Mouse (Mus musculus) left cerebral cortex, postnatal 4 days (tissue): ENCODE measurements around the gene Gnmt. TPM values are rescaled to one million over a fixed set of nuclear protein-coding genes. Genes with fewer than 3 reads are reported as not detected.
"Not testable (repeated sequence)": the region's sequence is repeated elsewhere in the genome, so short reads cannot be mapped to it uniquely, and the experiment has no call there.

Experiments used
- DNase-seq: peaks from one replicate; pipeline ENCODE4 v3.0.0-alpha.2; 2022
- intact Hi-C: fragments of 180-260 bp; cut with DNase I; formaldehyde crosslinking; loops from one replicate; pipeline ENCODE4 v1.15.1; 2025
- total RNA-seq, 2 experiments: library from RNA; stranded (reverse); gene quantifications; 2 replicates each; pipeline ENCODE4 v1.2.3; 2021

Gnmt gene
- under 1 TPM; 0.88 to 0.89 TPM for total RNA-seq

DNA sequence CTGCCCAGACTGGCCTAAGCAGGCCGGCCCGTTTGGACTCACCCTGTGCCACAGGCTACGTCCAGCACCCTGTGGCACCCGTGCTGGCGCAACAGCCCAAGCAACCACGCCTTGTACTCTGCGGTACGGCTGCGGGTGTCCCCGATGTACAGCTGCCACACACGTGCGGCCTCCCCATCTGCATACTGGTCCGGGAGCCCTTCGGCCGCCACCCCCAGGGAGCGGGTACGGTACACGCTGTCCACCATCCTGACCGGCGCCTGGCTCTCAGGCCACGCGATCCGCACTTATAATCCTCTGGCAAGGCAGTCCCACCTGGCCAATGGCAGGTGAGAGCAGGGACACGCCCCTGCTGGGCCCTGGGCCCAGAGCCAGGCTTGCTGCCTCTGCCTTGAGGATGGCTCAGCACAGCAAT, at the start of gene Gnmt:
TSS of gene Gnmt (minus strand) at position 265 of the 415 bp plus-strand sequence.
- peak; percentile 54 for DNase-seq
- intact Hi-C loops: no loop called here

DNA sequence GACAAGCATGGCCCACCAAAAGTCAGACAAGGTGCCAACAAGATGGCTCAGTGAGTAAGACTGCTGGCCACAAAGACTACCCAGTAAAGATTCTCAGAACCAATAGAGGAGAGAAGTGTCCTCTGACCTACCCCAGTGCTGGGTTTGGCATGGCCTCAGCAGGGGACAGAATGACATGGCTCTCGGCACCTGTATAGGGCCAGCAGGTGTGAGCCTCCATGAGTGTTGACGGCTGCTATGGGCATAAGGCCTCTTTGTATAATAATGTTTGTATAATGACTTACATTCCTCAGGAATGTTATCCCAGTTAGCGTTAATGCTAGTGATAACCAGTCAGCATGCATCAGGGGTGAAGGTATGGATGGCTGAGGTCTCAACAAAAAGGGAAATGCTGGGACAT, 47.1 kb upstream of the Gnmt start:
- intact Hi-C loops: no loop called here
- DNase-seq: no peak

DNA sequence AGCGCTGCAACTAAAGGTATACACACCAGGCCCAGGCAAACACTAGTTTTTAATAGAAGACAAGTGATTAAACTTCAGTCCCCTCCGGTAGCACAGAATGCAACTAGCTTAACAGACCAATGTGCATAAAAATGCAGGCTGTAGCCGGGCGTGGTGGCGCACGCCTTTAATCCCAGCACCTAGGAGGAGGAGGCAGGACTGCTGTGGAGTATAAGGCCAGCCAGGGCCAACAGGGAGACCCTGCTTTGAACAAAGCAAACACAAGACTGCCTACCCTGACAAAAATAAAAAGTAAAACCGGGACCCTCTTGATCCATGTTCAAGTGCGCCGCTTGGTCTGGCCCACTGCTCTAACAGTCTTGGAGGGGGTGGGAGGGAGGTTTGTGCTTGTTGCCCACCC, 46.1 kb upstream of the Gnmt start:
- intact Hi-C loops: no loop called here
- no peak for DNase-seq

DNA sequence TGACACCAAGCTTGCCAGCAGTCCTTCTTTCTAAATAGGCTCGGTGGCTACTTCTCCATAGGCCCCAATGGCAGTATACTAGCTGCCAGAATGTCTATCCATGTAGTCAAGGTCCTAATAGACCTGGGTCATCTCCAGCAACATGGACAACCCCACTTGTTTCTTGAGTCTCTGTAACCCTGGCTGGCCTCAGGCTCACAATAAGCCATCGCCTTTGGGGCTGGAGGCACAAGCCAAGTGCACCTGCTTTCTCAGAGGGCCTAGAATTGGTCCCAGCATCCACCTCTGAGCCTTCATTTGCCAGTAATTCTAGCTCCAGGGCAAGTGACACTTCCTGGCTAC, 45.1 kb upstream of the Gnmt start:
- DNase-seq: no peak
- intact Hi-C loops: no loop called here

DNA sequence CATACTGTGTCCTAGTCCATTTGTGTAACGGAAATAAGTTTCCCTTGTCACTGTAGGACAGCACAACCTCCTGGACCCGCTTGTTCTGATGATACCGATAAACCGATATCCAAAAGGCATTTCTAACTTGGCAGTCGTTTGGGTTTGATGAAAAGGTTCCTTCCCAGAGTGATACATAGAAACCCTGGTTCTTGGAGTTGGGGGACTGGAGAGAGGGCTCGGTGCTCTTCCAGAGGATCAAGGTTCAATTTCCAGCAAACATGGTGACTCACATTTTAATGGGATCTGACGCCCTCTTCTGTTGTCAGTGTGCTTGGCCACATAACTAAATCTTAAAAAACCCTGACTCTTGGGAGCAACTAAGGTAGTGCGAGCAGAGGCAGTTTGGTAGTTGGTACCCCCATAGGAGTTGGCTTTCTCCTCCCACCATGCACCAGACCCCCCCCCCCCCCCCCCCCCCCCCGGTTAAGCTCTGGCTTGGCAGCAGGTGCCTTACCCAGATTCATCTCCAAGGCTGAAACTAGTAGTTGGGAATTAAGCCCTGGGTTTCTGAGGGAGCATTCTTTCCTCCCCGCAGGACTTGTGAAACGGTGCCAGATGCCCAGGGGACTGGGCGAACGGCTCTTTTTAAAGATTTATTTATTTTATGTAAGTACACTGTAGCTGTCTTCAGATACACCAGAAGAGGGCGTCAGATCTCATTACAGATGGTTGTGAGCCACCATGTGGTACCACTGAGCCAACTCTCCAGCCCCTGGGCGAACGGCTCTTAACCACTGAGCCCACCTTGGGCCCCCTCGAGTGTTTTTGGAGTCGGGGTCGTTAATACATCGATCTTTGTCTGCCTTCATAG, 44.5 kb upstream of the Gnmt start:
- intact Hi-C loops: no loop called here
- DNase-seq: peak; percentile 36

DNA sequence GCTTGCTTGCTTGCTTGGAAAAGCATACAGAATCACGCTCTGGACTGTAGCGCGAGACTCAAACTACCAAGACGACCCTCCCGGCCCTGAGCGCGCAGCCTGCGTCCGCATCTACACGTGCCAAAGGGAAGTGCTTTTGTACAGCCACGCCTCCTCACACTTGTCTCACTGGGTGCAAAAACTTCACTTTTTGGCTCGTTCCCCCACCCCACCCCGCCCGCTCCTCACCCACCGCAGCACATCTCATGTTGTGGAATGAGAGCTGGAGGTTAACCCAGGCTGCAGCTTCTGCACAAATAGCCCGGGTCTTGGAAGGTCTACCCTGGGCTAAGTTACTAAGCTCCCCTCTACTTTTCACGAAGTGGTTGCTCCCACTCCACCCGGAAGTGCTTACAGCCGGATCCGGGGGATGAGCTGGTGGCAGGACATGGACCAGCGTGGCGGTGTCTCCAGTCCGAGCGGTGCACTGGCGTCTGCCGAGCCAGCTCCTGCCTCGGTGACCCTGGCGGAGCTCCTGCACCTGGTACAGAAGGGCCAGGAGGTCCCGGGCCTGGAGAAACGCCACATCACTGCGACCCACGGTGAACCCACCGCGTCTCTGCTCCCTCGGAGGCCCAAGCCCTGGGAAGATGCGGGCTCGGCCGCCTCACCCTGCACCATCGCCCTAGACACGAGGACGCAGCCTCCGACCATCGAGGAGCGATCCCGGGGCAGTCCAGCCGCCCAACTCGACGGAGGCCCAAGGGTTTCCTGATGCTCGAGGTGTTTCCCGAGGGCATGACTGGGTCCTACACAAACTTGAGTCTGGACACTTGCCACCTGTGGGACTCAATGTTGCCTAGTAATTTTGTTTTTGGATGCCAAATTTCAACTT, 43.7 kb upstream of the Gnmt start, which contains the start of gene 2310039H08Rik:
TSS of gene 2310039H08Rik (plus strand) at position 232 of the 874 bp plus-strand sequence.
- intact Hi-C loops: no loop called here
- peak; percentile 85 for DNase-seq

DNA sequence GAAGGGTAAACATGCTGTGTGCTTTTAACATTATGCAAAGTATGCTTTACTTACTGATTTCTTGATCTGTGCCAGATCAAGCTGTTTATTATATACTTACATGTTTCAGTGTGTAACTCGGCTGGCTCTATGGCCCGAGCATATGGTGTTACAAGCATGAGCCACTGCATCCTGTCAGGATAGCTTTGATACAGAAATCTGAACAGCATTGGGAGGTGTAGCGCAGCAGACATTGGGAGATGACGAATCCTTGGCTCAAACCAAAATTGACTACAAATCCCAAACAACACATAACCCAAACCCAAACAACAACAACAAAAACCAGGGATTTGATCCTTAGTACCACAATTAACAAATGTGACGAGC, 43.1 kb upstream of the Gnmt start:
- no peak for DNase-seq
- intact Hi-C loops: no loop called here

DNA sequence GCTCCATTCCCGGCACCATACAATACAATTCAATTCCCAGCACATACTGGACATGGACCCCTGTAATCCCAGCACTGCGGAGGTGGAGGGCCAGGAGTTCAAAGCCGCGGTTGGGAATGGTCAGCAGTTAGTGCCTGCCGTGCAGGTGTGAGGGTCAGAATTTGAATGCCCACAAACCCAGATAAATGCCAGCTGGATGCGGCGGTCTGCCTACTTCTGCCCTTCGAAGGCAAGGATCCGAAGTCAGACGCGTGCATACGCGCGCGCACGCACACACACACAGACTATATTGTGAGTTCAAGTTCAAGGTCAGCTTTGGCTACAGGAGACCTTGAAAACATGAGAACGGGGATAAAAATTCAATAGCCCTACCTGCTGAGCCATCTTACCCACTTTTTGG, 42.6 kb upstream of the Gnmt start:
- DNase-seq: no peak
- intact Hi-C loops: no loop called here

DNA sequence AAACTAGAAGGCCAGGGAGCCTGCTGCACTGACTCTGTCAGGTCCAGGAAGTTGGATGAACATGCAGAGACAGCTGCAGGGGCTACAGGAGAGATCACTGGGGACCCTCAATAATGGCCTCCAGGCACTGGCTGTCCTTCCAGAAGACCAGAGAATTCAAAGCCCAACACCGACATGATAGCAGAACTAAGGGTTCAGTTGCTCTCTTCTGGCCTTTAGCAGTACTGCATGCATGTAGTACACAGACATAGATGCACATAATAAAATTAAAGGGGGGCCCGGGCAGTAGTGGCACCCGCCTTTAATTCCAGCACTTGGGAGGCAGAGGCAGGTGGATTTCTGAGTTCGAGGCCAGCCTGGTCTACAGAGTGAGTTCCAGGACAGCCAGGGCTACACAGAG, 42.1 kb upstream of the Gnmt start:
- intact Hi-C loops: no loop called here
- no peak for DNase-seq

DNA sequence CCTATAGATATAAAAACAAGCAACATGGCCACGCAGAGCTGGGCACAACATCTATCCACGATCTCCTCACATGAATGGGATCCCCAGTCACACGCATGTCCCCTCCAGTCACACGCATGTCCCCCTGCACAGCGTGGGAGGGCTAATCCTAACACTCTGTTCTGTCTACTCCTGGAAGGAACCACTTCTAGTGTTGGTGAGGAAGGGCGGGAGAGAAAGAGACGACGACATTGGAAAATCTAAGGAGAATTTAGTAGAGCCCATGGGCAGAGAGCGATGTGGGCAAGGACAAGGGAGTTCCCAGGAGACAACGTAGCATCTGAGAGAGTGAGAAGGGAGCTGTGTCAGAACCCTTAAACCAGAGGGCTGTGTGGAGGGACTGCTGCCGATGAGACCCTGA, 41.6 kb upstream of the Gnmt start:
- no peak for DNase-seq
- intact Hi-C loops: no loop called here

DNA sequence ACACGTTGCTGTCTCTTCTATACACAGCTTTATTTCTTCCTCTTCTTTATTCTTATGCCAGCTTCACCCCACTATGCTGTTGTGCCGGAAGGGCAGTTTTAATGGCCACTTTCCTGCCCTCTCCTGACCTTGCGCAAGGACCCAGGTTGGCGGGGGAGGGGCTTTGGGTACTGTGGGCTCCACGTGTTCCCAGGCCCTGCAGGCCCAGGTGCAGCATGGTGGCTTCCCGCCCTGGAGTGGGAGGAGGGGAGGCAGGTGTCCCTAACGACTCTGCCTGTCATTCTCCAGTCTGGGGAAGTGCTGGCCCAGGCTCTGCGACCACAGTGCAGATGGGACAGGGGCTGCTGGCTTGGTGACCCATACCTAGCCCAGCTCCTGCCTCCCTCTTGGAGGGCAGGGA, 38.9 kb upstream of the Gnmt start:
- intact Hi-C loops: no loop called here
- DNase-seq: peak; percentile 17

DNA sequence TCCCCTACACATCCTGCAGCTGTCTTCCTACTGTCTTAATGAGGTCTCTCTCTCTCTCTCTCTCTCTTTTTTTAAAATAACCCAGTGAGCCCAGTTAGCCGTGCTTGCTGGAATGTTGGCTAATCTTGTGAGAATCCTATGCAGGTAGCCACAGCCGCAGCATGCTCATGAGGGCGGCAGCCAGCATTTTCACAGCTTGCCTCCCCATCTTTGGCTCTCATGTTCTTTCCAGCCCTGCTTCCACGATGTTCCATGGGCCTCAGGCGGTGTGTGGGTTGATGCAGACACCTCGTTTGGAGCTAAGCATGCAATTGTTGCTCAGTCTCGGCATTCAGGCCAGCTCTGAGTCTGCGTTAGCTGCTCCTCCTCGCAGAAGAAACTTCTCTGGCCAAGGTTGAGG, 35.9 kb upstream of the Gnmt start:
- DNase-seq, intact Hi-C loops: not testable (repeated sequence)

DNA sequence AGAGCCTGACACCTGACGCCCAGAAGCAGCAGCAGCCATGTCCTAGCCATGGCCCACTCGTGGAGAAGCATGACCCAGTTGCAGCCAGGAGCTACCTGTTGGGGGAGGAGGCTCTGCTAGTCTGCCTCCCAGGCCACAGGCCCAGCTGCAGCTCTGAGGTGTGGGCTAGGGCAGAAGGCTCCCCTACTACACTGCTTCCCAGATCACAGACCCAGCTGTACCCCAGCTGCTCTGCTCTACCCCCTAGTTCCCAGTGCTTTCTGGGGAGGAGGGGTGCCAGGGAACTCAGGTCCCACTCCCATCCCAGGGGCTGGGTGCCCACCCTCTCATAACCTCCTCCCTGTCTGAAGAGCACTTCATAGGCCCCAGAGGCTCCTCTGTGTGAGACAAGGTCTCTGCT, 34.6 kb upstream of the Gnmt start, which contains the start of gene Ptcra:
TSS of gene Ptcra (minus strand) at position 169 of the 400 bp plus-strand sequence.
- no peak for DNase-seq
- intact Hi-C loops: no loop called here

DNA sequence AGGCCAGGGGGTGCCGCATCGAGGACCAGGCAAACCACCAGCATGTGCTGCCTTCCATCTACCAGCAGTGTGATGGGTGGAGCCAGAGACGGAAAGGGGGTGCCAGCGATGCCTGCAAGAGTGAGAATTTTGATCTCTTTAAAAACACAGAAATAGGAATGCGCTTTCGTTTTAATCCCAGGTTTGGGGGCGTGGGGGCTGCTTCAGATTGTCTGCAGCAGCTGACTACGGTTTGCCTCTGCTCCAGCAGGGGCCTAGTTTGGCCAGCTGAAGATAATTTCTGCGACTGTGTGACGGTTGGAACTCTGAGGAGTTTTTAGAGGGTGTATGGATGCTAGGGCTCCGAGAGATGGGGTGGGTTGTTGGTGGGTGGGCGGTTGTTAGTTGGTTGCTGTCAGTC, 29.8 kb upstream of the Gnmt start:
- intact Hi-C loops: no loop called here
- no peak for DNase-seq

DNA sequence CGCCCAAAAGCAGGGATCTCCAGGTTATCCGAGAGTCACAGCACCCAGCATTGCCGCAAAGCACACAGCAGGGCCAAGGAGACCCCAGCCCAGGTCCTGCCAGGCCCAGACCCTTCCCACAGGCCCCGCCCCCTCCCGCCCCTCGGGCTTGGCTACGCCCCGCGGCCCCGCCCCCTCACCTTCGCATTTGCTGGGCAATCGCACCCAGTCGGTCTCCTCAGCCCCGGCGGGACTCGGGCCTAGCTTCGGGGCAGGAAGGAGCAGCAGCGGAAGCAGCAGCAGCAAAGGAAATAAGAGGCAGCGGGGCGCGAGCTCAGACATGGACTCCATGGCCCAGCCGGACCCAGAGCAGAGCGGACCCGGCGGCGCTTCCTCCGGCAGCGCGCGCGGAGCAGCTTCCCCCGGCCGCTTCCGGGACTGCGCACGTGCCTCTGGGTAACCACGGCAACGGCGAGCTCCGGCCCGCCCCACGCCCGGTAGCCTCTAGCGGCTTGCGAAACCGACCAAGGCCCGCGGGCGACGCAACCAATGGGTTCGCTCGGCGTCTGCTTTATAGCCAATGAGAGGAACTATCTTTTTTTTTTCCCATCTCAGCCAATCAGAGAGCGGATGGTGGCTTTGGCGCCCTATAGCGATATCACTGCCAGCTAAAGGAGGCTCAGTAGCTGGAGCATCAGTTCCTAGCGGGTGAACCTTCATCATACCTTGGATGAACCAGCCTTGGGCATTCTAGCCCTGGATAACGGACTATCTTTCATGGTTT, 23.0 kb upstream of the Gnmt start, which contains the start of gene Cnpy3:
TSS of gene Cnpy3 (minus strand) at position 421 of the 763 bp plus-strand sequence.
- intact Hi-C loops: no loop called here
- peak; percentile 99 for DNase-seq

DNA sequence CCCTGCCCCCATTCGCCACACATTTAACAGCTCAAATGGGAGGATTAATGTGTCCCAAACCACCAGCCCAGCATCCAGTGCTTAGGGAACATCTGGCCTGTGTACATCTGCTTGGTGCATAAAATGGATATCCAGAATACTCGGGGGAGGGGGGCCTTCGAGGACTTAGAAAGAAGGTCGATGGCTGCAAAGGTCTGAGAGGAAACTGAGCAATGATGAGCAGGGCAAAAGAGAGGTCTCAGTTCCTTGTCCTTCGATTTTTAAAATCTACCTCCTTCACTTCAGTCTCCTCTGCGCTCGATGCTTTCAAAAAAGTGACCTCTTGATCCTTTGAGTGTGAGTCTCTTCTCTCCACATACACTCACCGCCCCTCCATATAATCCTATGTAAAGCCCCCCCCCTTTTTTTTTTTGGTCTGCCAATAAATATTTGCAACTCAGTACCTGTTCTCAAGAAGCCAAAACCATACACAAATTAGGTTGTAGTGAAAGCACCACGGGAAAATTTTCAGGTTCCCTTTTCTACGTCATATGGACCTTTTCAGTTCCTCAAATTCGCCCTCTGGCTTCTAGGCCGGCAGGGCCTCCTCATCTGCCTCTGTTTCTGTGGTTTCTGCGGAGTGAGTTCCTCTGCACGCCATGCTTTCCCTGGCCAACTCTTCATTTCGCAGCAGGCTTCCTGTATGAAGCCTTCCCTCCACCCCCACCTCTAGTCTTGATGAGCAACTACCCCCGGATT, 22.3 kb upstream of the Gnmt start:
- DNase-seq: no peak

DNA sequence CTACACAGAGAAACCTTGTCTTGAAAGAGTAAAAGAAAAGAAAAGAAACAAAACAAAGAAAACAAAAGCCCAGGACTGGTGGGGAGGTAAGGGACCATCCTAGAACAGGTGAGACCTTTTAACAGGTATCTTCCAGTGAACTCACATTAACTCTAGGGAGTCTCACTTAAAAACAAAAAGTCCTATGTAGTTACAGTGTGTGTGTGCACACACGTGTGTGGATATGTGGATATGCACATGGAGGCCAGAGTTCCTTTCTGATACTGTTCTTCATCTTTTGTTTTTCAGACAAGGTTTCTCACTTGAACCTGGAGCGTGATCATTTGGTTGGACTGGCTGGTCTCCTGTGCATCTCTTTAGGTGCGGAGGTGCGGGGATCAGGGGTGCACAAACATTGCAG, 21.6 kb upstream of the Gnmt start:
- intact Hi-C loops: no loop called here
- no peak for DNase-seq

More for the DNA sequence above, 22.3 kb upstream of the Gnmt start:
- intact Hi-C loops: no loop called here

DNA sequence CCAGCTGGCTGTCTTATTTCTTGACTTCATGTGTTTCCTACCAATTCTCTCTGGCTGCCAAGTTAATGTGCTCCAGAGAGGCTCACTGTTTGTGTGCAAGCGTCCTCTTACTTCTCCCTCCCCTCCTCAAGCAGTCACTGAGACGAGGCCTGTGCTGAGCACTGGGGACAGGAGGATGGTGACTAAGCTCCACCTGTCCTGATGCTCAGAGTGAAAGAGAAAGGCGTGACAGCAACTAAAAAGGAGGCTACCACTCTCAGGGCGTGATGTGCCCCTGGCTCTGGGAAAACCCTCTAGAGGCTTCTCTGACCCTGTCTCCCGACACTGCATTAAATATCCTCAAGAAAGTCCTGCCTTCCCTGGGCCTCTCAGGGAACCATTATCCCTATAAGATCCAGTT, 20.3 kb upstream of the Gnmt start:
- intact Hi-C loops: no loop called here
- no peak for DNase-seq

DNA sequence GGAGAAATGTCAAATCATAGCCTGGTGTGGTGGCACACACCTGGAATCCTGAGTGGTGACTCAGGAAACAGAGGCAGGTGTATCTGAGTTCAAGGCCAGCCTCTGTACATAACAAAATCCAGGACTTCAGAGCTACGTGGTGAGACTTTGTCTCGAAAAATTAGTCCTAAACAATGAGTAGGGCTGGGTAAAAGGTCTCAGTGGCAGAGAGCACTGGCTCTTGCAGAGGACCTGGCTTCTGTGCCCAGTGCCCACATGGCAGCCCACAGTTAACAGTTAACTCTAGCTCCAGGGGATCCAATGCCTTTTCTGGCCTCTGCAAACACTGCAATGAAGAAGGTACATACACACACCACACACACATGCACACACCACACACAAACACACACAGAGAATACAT, 18.8 kb upstream of the Gnmt start:
- no peak for DNase-seq
- intact Hi-C loops: no loop called here

DNA sequence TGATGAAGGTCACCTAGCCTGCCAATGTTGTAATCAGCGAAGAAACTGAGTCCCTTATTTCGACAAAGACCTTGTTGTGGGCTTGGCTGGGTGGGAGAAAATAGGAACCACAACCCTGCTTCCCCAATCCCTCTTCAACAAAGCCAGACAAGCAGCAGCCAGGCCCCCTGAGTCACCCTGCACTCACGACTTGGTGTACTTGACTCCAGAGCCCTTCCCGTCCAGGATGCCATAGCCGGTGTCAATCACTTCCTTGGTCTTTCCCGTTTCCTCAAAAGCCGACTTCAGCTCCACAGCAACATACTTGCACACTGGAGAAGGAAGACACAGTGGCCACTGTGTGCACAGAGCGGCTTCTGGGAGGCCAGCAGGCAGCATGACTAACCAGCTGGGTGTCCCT, 18.3 kb upstream of the Gnmt start:
- no peak for DNase-seq
- intact Hi-C loops: no loop called here
